Mouse (Mus musculus) stomach, postnatal 0 days (tissue): ENCODE measurements around the gene Bcap29.

Source experiments
- CTCF ChIP-seq: IDR thresholded peaks from 2 replicates; pipeline ENCODE4 v1.5.1; 2016; ENCODE audit warnings: antibody characterized with exemption, low read depth, mild to moderate bottlenecking, moderate library complexity
- EP300 ChIP-seq: optimal IDR thresholded peaks from 2 replicates; pipeline ENCODE3; 2016; ENCODE audit warnings: antibody characterized with exemption

DNA sequence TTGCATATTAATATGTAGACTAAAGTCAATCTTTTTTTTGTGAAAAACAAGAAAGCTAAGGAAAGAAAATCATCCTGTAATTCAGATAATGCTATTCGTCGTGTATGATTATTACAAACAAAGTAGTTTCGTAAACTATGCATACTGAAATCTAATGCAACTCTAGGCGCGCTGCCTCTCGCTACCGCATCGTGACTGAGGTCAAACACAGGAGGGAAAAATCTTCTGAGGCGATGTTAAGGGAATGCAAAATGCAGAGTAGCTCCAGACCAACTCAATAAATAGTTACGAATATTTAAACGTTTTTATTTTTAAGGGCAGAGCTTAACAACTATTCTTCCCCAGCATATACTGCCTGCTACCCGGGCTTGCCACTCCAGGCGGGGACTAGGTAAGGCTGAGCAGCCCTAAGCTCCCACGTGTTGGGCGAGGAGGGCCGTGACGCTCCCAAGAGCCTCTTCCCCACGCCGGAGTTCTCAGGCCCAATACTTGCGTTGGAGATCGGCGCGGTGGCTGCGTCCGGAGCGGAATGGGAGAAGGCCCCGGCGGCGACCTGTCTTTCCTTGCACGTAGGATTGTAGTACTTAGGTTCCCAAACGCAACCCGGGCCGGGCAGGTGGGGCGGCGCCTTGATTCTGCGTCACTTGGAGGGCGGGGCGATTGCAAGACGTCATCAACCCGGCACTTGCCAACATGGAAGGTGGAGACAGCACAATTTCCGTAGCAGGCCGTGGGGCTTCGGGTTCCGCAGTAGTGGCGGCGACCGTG, 19.9 kb upstream of the Bcap29 start, which contains the start of the genes Dus4l and Cog5:
- TF ChIP-seq CTCF, result no peak
- TF ChIP-seq EP300, result no peak
